In the genomic region with DNA sequence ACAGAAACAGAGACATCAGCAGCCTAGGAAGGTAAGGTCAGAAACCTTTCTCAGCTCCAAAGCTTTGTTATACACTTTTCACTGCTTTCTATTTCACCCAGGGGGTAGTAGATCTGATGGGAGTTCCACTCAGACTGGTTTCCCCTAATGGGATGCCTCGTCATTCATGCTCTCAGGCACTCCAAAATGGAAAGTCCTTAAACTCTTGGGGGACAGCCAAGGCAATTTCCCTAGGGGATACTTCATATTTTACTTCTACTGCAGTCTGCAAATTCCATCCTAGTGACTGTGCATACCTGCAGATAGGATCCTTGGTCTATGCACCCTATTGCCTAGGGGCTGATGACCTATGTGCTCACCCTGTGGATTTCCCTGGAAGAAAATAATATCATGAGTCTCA, we compare ENCODE assay signal across 14 mouse cellular contexts.
DNase-seq lines count a peak whose midpoint lies in the region; ATAC-seq and TF ChIP-seq lines count a peak whose summit lies in the region.
"Had no signal": no experiment of that assay in that cellular context is flagged by ENCODE, and none has a peak within 500 bp of the region (broad histone marks: within the 10 kb centered on the region; RNA-seq: fewer than 3 reads in every experiment).

No protein-coding gene starts in this region.

- DNase-seq in forebrain, embryonic 14.5 days (ENCODE audit: low spot score): peak; percentile 6
- no peak for DNase-seq in forebrain, embryonic 11.5 days (ENCODE audit: low spot score)
- DNase-seq in limb, embryonic 14.5 days (ENCODE audit: low spot score): peak; percentile 24
- DNase-seq in limb, embryonic 10.5 days (ENCODE audit: low spot score): no peak
- DNase-seq in brain, embryonic 14.5 days (ENCODE audit: low read depth): peak; percentile 14
- DNase-seq in lung, postnatal 14 days: peak; percentile 14
- DNase-seq in left cerebral cortex, adult 11 months (ENCODE audit: low spot score): no peak
- DNase-seq in Muller cell, postnatal 12 days (ENCODE audit: inconsistent ontology term): no peak

- no peak for TF ChIP-seq POLR2A in limb, embryonic 14.5 days (IDR thresholded peaks at IDR 0.05; ENCODE audit: borderline replicate concordance, extremely low read depth, insufficient read depth, insufficient read length)
- TF ChIP-seq POLR2A in brain, embryonic 14.5 days (IDR thresholded peaks at IDR 0.05; ENCODE audit: borderline replicate concordance, extremely low read depth, insufficient read depth, insufficient read length, poor library complexity, severe bottlenecking): no peak

- H3K9ac ChIP-seq in forebrain, embryonic 14.5 days (ENCODE audit: low read length): no peak overlapping the region
- H3K9ac ChIP-seq in forebrain, embryonic 11.5 days (ENCODE audit: low read length): no peak overlapping the region
- H3K9ac ChIP-seq in limb, embryonic 14.5 days (ENCODE audit: low read depth, low read length, severe bottlenecking): no peak overlapping the region
- H3K9ac ChIP-seq: forebrain, postnatal 0 days; heart, embryonic 15.5 days; liver, embryonic 14.5 days had no signal

- 0 out of 2 replicates have a peak, but pooled peaks have one; percentile 35 for ATAC-seq in forebrain, embryonic 14.5 days
- no peak for ATAC-seq in forebrain, embryonic 11.5 days (replicated peaks; ENCODE audit: low FRiP score)
- ATAC-seq in limb, embryonic 14.5 days (ENCODE audit: low FRiP score, low read depth): no peak

- H3K9me3 ChIP-seq in forebrain, embryonic 14.5 days (replicated peaks; ENCODE audit: control insufficient read depth, low read length): no peaks in the 10 kb centered on the region
- no peaks in the 10 kb centered on the region for H3K9me3 ChIP-seq in forebrain, embryonic 11.5 days (ENCODE audit: control insufficient read depth, low read length)
- no peaks in the 10 kb centered on the region for H3K9me3 ChIP-seq in limb, embryonic 14.5 days (ENCODE audit: control insufficient read depth, low read length)
- H3K9me3 ChIP-seq in limb, embryonic 10.5 days (replicated peaks): no peaks in the 10 kb centered on the region
- H3K9me3 ChIP-seq: heart, embryonic 15.5 days; hindbrain, embryonic 10.5 days had no signal

- H3K27ac ChIP-seq in forebrain, embryonic 14.5 days (ENCODE audit: low read depth, low read length): no peak overlapping the region
- no peak overlapping the region for H3K27ac ChIP-seq in forebrain, embryonic 11.5 days (ENCODE audit: low read depth, low read length)
- no peak overlapping the region for H3K27ac ChIP-seq in limb, embryonic 14.5 days (replicated peaks; ENCODE audit: low read depth, low read length)
- H3K27ac ChIP-seq in limb, embryonic 10.5 days: no peak overlapping the region
- H3K27ac ChIP-seq: heart, embryonic 15.5 days; hindbrain, embryonic 10.5 days; layer of hippocampus, adult 2 months; left cerebral cortex, adult 2 months; liver, embryonic 14.5 days had no signal

- H3K4me2 ChIP-seq in forebrain, embryonic 14.5 days (ENCODE audit: low read length): no peak overlapping the region
- no peak overlapping the region for H3K4me2 ChIP-seq in forebrain, embryonic 11.5 days (ENCODE audit: low read depth, low read length, severe bottlenecking)
- no peak overlapping the region for H3K4me2 ChIP-seq in limb, embryonic 14.5 days (replicated peaks; ENCODE audit: low read depth, low read length, severe bottlenecking)
- H3K4me2 ChIP-seq: heart, embryonic 15.5 days had no signal

- H3K27me3 ChIP-seq in forebrain, embryonic 14.5 days (replicated peaks; ENCODE audit: control insufficient read depth, insufficient read depth, low read length): no peaks in the 10 kb centered on the region
- no peaks in the 10 kb centered on the region for H3K27me3 ChIP-seq in forebrain, embryonic 11.5 days (ENCODE audit: control insufficient read depth, insufficient read depth, low read length)
- H3K27me3 ChIP-seq in limb, embryonic 14.5 days (ENCODE audit: control insufficient read depth, insufficient read depth, low read length): no peaks in the 10 kb centered on the region
- H3K27me3 ChIP-seq in limb, embryonic 10.5 days (ENCODE audit: low read depth, poor library complexity, severe bottlenecking): no peaks in the 10 kb centered on the region
- H3K27me3 ChIP-seq: heart, embryonic 15.5 days had no signal

- no peaks in the 10 kb centered on the region for H3K36me3 ChIP-seq in forebrain, embryonic 14.5 days (ENCODE audit: control insufficient read depth, insufficient read depth, low read length)
- H3K36me3 ChIP-seq in forebrain, embryonic 11.5 days (ENCODE audit: control insufficient read depth, insufficient read depth, low read length): no peaks in the 10 kb centered on the region
- H3K36me3 ChIP-seq in limb, embryonic 14.5 days (ENCODE audit: control insufficient read depth, insufficient read depth, low read length): no peaks in the 10 kb centered on the region
- H3K36me3 ChIP-seq in limb, embryonic 10.5 days: no peaks in the 10 kb centered on the region
- H3K36me3 ChIP-seq: heart, embryonic 15.5 days; hindbrain, embryonic 10.5 days had no signal

- no peaks in the 10 kb centered on the region; the same call in 1 of the 2 replicates for H3K4me1 ChIP-seq in forebrain, embryonic 14.5 days (ENCODE audit: control insufficient read depth, insufficient read depth, low read length)
- no peaks in the 10 kb centered on the region for H3K4me1 ChIP-seq in forebrain, embryonic 11.5 days (replicated peaks; ENCODE audit: control insufficient read depth, insufficient read depth, low read length)
- peaks cover 10% of the 10 kb centered on the region; the same call in 1 of the 2 replicates for H3K4me1 ChIP-seq in limb, embryonic 14.5 days (ENCODE audit: control insufficient read depth, insufficient read depth, low read length)
- no peaks in the 10 kb centered on the region for H3K4me1 ChIP-seq in limb, embryonic 10.5 days
- H3K4me1 ChIP-seq: heart, embryonic 15.5 days; hindbrain, embryonic 10.5 days had no signal

- WGBS in forebrain, embryonic 14.5 days: 58% methylated on average over 1 of the region's 1 CpGs
- 76% methylated on average over 1 of the region's 1 CpGs for WGBS in forebrain, embryonic 11.5 days
- WGBS in limb, embryonic 14.5 days: 36% methylated on average over 1 of the region's 1 CpGs
- WGBS in limb, embryonic 10.5 days: 84% methylated on average over 1 of the region's 1 CpGs

- no peak for TF ChIP-seq CTCF in brain, embryonic 14.5 days (IDR thresholded peaks at IDR 0.05; ENCODE audit: borderline replicate concordance, extremely low read depth, insufficient read depth, insufficient read length)

- no peak overlapping the region for H3K4me3 ChIP-seq in forebrain, embryonic 14.5 days (ENCODE audit: low read depth, low read length)
- H3K4me3 ChIP-seq in forebrain, embryonic 11.5 days (ENCODE audit: low read depth, low read length): no peak overlapping the region
- no peak overlapping the region for H3K4me3 ChIP-seq in limb, embryonic 14.5 days (replicated peaks; ENCODE audit: low read length)
- H3K4me3 ChIP-seq in limb, embryonic 10.5 days: no peak overlapping the region
- H3K4me3 ChIP-seq: heart, embryonic 15.5 days; hindbrain, embryonic 10.5 days; layer of hippocampus, adult 2 months; left cerebral cortex, adult 2 months had no signal

Comparison
In these comparisons a context has a peak if more than half of its experiments do, and no peak if none do; other contexts are left out.
1. DNase-seq: peak in forebrain, embryonic 14.5 days (single experiment), limb, embryonic 14.5 days (single experiment), brain, embryonic 14.5 days (single experiment) and lung, postnatal 14 days (single experiment); none in forebrain, embryonic 11.5 days (single experiment), limb, embryonic 10.5 days (single experiment), left cerebral cortex, adult 11 months (single experiment) and Muller cell, postnatal 12 days (single experiment).